ENCODE assay signal across 8 mouse cellular contexts in genomic region chr11:69695361-69696181, GRCm38 (mm10). TPM values are rescaled to one million over a fixed set of nuclear protein-coding genes. Genes with fewer than 3 reads are reported as not detected.
DNase-seq lines count a peak whose midpoint lies in the region; ATAC-seq lines count a peak whose summit lies in the region.

TSS of gene Tnfsf12 (minus strand) at chr11:69695849.
TSS of gene Tnfsfm13 (minus strand) at chr11:69696098.

- H3K27ac ChIP-seq in hindbrain, embryonic 14.5 days = no peak within 1 kb of the TSS
- no peak within 1 kb of the TSS for H3K27ac ChIP-seq in midbrain, embryonic 13.5 days

- no peaks in the 10 kb centered on the region for H3K36me3 ChIP-seq in hindbrain, embryonic 14.5 days (replicated peaks; ENCODE audit: control insufficient read depth, insufficient read depth)
- H3K36me3 ChIP-seq in midbrain, embryonic 13.5 days = no peaks in the 10 kb centered on the region

- H3K9ac ChIP-seq in hindbrain, embryonic 14.5 days = peak within 1 kb of the TSS; percentile 74
- peak within 1 kb of the TSS; percentile 80 for H3K9ac ChIP-seq in midbrain, embryonic 13.5 days (replicated peaks)

- peak; percentile 49 to 61 for DNase-seq in layer of hippocampus, postnatal 10 days (ENCODE audit: low spot score in 2 of 2)
- DNase-seq in layer of hippocampus, postnatal 14 days (ENCODE audit: low spot score in 2 of 2) = no peak
- DNase-seq in cerebellum, postnatal 10 days = peak; percentile 82 to 86
- peak; percentile 76 for DNase-seq in gastrocnemius, postnatal 10 days
- DNase-seq in hindbrain, embryonic 14.5 days (ENCODE audit: low spot score) = peak; percentile 34
- peak; percentile 65 for DNase-seq in liver
- peak; percentile 28 to 37 for DNase-seq in spleen, postnatal 36 days (ENCODE audit: low spot score in 2 of 2)

- no peak for ATAC-seq in hindbrain, embryonic 14.5 days (ENCODE audit: low FRiP score)
- 0 out of 2 replicates have a peak, but pooled peaks have one; percentile 62 for ATAC-seq in midbrain, embryonic 13.5 days

- peaks cover 3% of the 10 kb centered on the region; the same call in 1 of the 2 replicates for H3K4me1 ChIP-seq in hindbrain, embryonic 14.5 days (replicated peaks; ENCODE audit: control insufficient read depth, insufficient read depth, low read length)
- peaks cover 18% of the 10 kb centered on the region for H3K4me1 ChIP-seq in midbrain, embryonic 13.5 days (replicated peaks)

- H3K9me3 ChIP-seq in hindbrain, embryonic 14.5 days (ENCODE audit: control insufficient read depth, low read length) = no peaks in the 10 kb centered on the region
- no peaks in the 10 kb centered on the region for H3K9me3 ChIP-seq in midbrain, embryonic 13.5 days

- H3K4me3 ChIP-seq in hindbrain, embryonic 14.5 days (replicated peaks; ENCODE audit: low read length) = peak within 1 kb of the TSS; percentile 33
- peak within 1 kb of the TSS; percentile 47 for H3K4me3 ChIP-seq in midbrain, embryonic 13.5 days (replicated peaks)

- peak within 1 kb of the TSS; percentile 71 for H3K4me2 ChIP-seq in hindbrain, embryonic 14.5 days (replicated peaks)
- peak within 1 kb of the TSS; percentile 89 for H3K4me2 ChIP-seq in midbrain, embryonic 13.5 days (replicated peaks)

- H3K27me3 ChIP-seq in hindbrain, embryonic 14.5 days (ENCODE audit: control insufficient read depth, insufficient read depth, low read length) = no peaks in the 10 kb centered on the region
- H3K27me3 ChIP-seq in midbrain, embryonic 13.5 days = 0 out of 2 replicates have a peak, but pooled peaks cover 8% of the 10 kb centered on the region

- 1% methylated on average over 38 of the region's 41 CpGs for WGBS in hindbrain, embryonic 14.5 days
- WGBS in midbrain, embryonic 13.5 days = 2% methylated on average over 41 of the region's 41 CpGs

RNA-seq across cellular contexts. Expression of gene Tnfsf12, which starts in this region (rescaled TPM):
- total RNA-seq in layer of hippocampus, postnatal 10 days (2021) = 1 to 10 TPM; 6.7 to 8.3 TPM
- 1 to 10 TPM; 5.8 to 6.5 TPM for total RNA-seq in layer of hippocampus, postnatal 14 days (2021)
- 10 to 100 TPM; 15.9 to 17.6 TPM for total RNA-seq in gastrocnemius, postnatal 10 days (2021)
- 4.2 and 5.0 TPM in 2 replicates for polyA plus RNA-seq in hindbrain, embryonic 14.5 days (2014; fragmentation: Nextera tagmentation; extraction: Ambion mirVana)
- polyA plus RNA-seq in midbrain, embryonic 13.5 days (2015; fragmentation: Nextera tagmentation; extraction: Ambion mirVana) = 0.98 and 1.2 TPM in 2 replicates

RNA-seq across cellular contexts. Expression of gene Tnfsfm13, which starts in this region (rescaled TPM):
- total RNA-seq in layer of hippocampus, postnatal 10 days (2021) = under 1 TPM; 0.69 to 0.76 TPM
- total RNA-seq in layer of hippocampus, postnatal 14 days (2021) = 1 to 10 TPM in 1 of 2 experiments, under 1 TPM in 1; 0.45 to 1.0 TPM
- total RNA-seq in gastrocnemius, postnatal 10 days (2021) = 1 to 10 TPM; 2.9 to 4.5 TPM
- 1.1 and 2.6 TPM in 2 replicates for polyA plus RNA-seq in hindbrain, embryonic 14.5 days (2014; fragmentation: Nextera tagmentation; extraction: Ambion mirVana)
- 0.64 and 1.2 TPM in 2 replicates for polyA plus RNA-seq in midbrain, embryonic 13.5 days (2015; fragmentation: Nextera tagmentation; extraction: Ambion mirVana)

Comparison
In these comparisons a context has a peak if more than half of its experiments do, and no peak if none do; other contexts are left out.
1. DNase-seq: peak in layer of hippocampus, postnatal 10 days (2 of 2), cerebellum, postnatal 10 days (2 of 2), gastrocnemius, postnatal 10 days (single experiment), hindbrain, embryonic 14.5 days (single experiment), liver (single experiment) and spleen, postnatal 36 days (2 of 2); none in layer of hippocampus, postnatal 14 days (0 of 2).